10 mouse cellular contexts compared by ENCODE assay signal in the genomic region with DNA sequence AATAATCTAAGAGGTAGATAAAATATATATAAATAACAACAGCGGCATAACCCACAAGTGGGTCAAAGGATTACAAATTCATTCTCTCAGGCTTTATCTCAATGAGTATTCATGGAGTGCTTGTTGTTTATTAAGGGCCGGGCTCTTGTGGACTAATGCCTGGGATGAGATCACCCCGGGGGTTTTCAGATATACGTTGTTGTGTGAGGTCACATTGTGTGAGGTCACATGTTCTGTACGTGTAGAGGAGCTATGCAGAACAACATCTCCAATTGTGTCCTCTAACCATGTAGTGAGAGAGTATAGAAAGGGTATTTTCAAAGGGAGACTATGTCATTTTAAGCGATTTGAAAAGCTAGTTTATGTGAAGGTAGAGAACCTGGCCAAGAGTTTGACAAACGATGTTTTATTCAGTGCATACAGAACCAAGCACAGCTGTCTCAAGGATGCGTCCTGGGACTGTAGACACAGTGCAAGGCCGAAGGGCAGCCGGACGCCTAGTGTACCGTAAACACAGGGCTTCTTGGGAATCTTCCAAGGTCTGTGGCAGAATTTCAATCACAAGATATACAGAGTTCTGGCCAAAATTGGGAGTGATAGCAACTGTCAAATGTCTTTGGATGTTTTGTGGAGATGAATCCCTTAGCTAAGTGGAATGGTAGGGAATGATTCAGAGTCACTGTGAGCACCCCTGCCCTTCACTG.
DNase-seq lines count a peak whose midpoint lies in the region; ATAC-seq lines count a peak whose summit lies in the region.
"Had no signal": no experiment of that assay in that cellular context is flagged by ENCODE, and none has a peak within 500 bp of the region (broad histone marks: within the 10 kb centered on the region; RNA-seq: fewer than 3 reads in every experiment).

No protein-coding gene starts in this region.

- peak; percentile 94 for ATAC-seq in lung, embryonic 15.5 days (ENCODE audit: borderline replicate concordance, extremely low read depth, low FRiP score, low TSS enrichment)
- peak; percentile 76 for ATAC-seq in stomach, embryonic 16.5 days (ENCODE audit: insufficient read depth, low FRiP score)
- ATAC-seq: liver, embryonic 12.5 days had no signal

- WGBS in lung, embryonic 15.5 days, result 44% methylated on average over 12 of the region's 12 CpGs
- 46% methylated on average over 12 of the region's 12 CpGs for WGBS in stomach, embryonic 16.5 days

- H3K27me3 ChIP-seq in lung, embryonic 15.5 days, result no peaks in the 10 kb centered on the region
- no peaks in the 10 kb centered on the region for H3K27me3 ChIP-seq in stomach, embryonic 16.5 days (ENCODE audit: control insufficient read depth, insufficient read depth, low read length)
- H3K27me3 ChIP-seq: liver, embryonic 12.5 days had no signal

- no peaks in the 10 kb centered on the region for H3K36me3 ChIP-seq in lung, embryonic 15.5 days
- no peaks in the 10 kb centered on the region for H3K36me3 ChIP-seq in stomach, embryonic 16.5 days (ENCODE audit: control insufficient read depth, insufficient read depth, low read length)
- H3K36me3 ChIP-seq: G1E; liver, embryonic 12.5 days had no signal

- H3K9ac ChIP-seq in lung, embryonic 15.5 days, result no peak overlapping the region
- H3K9ac ChIP-seq in stomach, embryonic 16.5 days (ENCODE audit: low read length), result no peak overlapping the region
- H3K9ac ChIP-seq: liver, embryonic 12.5 days had no signal

- peak; percentile 36 to 38 for DNase-seq in heart, postnatal 10 days
- no peak for DNase-seq in heart, postnatal 4 days
- DNase-seq in right cerebral cortex, adult 18-20 months, result peak; percentile 10
- DNase-seq in right cerebral cortex, postnatal 36 days (ENCODE audit: low spot score in 2 of 2), result no peak
- no peak for DNase-seq in cerebellum, adult 11-12 months
- DNase-seq in gastrocnemius, postnatal 4 days (ENCODE audit: low spot score in 2 of 2), result no peak

- H3K27ac ChIP-seq in lung, embryonic 15.5 days, result no peak overlapping the region
- 0 out of 2 replicates have a peak overlapping the region, but pooled peaks have one; percentile 8 for H3K27ac ChIP-seq in stomach, embryonic 16.5 days (ENCODE audit: low read length)
- H3K27ac ChIP-seq: liver, embryonic 12.5 days had no signal

- peaks cover 18% of the 10 kb centered on the region for H3K4me1 ChIP-seq in lung, embryonic 15.5 days
- peaks cover 6% of the 10 kb centered on the region; the same call in 1 of the 2 replicates for H3K4me1 ChIP-seq in stomach, embryonic 16.5 days (ENCODE audit: control insufficient read depth, insufficient read depth, low read length)
- H3K4me1 ChIP-seq: liver, embryonic 12.5 days had no signal

- 0 out of 2 replicates have a peak overlapping the region, but pooled peaks have one; percentile 30 for H3K4me2 ChIP-seq in lung, embryonic 15.5 days
- no peak overlapping the region for H3K4me2 ChIP-seq in stomach, embryonic 16.5 days (ENCODE audit: low read depth, low read length)
- H3K4me2 ChIP-seq: liver, embryonic 12.5 days had no signal

- H3K9me3 ChIP-seq in lung, embryonic 15.5 days, result no peaks in the 10 kb centered on the region
- no peaks in the 10 kb centered on the region for H3K9me3 ChIP-seq in stomach, embryonic 16.5 days (replicated peaks; ENCODE audit: control insufficient read depth, low read length)
- H3K9me3 ChIP-seq: liver, embryonic 12.5 days had no signal

- intact Hi-C loops in heart, postnatal 10 days (cut with DNase I), result no loop called here

- H3K4me3 ChIP-seq in lung, embryonic 15.5 days, result no peak overlapping the region
- no peak overlapping the region for H3K4me3 ChIP-seq in stomach, embryonic 16.5 days (replicated peaks; ENCODE audit: low read length)
- H3K4me3 ChIP-seq: liver, embryonic 12.5 days had no signal

Comparison
In these comparisons a context has a peak if more than half of its experiments do, and no peak if none do; other contexts are left out.
1. DNase-seq: peak in heart, postnatal 10 days (2 of 2) and right cerebral cortex, adult 18-20 months (single experiment); none in heart, postnatal 4 days (single experiment), right cerebral cortex, postnatal 36 days (0 of 2), cerebellum, adult 11-12 months (single experiment) and gastrocnemius, postnatal 4 days (0 of 2).